Comparison of ENCODE assay signal across 27 mouse cellular contexts in the genomic region with DNA sequence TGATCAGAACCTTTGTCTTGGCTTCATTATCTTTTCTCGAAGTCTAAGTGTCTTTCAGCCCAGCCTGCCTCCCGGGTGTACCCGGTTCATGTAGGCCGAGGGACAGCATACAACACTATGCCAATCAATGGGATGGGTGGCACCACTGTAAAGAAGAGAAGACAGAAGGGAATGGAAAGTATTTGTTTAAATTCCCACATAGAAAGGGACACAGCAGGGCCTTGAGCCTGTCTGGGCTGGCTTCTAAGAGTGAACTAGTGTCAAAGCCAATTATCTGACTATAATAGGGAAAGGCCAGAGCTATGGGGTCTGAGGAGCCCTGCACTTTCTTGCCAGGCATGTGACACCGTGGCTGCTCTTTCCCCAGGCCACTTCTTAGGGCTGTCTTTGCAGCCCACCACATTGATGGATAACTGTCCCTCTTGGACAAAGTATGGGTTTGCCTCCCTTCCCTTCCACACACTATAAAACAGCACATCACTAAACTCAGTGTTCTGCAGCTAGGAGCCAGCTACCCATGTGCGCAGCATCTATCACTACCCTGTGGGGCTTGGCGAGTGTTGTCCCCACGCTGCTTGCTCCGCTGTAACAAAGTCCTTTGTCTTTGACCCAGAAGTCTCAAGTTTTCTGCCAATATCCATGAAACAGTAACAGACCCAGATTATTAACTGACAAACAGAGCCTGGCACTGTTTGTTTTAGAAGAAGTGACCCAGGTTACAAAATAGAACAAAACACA. TPM values are rescaled to one million over a fixed set of nuclear protein-coding genes. Genes with fewer than 3 reads are reported as not detected.
DNase-seq lines count a peak whose midpoint lies in the region; ATAC-seq and TF ChIP-seq lines count a peak whose summit lies in the region.
"Had no signal": no experiment of that assay in that cellular context is flagged by ENCODE, and none has a peak within 500 bp of the region (broad histone marks: within the 10 kb centered on the region; RNA-seq: fewer than 3 reads in every experiment).

No protein-coding gene starts in this region.

- TF ChIP-seq EP300 in liver, postnatal 0 days (IDR thresholded peaks at IDR 0.05; ENCODE audit: low read depth): no peak

- intact Hi-C loops in gastrocnemius, adult 2 months (cut with DNase I): loop anchor here (5.0 kb wide), 1 partner anchor 67 kb away; a partner anchor contains a TSS

- 76% methylated on average over 9 of the region's 9 CpGs for WGBS in liver, postnatal 0 days (ENCODE audit: insufficient replicate concordance)

- H3K4me3 ChIP-seq in liver, postnatal 0 days (ENCODE audit: low read depth, low read length): no peak overlapping the region
- H3K4me3 ChIP-seq in gastrocnemius, adult 2 months: no peak overlapping the region
- H3K4me3 ChIP-seq: erythroblast, embryonic 14.5 days; liver, embryonic 15.5 days; lung, embryonic 15.5 days; midbrain, embryonic 10.5 days; myocyte; neural tube, embryonic 12.5 days; stomach, embryonic 15.5 days had no signal

- no peak for TF ChIP-seq CTCF in liver, postnatal 0 days (IDR thresholded peaks at IDR 0.05; ENCODE audit: low read depth)
- no peak for TF ChIP-seq CTCF in gastrocnemius, adult 2 months (IDR thresholded peaks at IDR 0.05)

- H3K36me3 ChIP-seq in liver, postnatal 0 days (replicated peaks; ENCODE audit: insufficient read depth, low read length): no peaks in the 10 kb centered on the region
- H3K36me3 ChIP-seq: liver, embryonic 15.5 days; lung, embryonic 15.5 days; midbrain, embryonic 10.5 days; neural tube, embryonic 12.5 days; stomach, embryonic 15.5 days had no signal

- H3K27ac ChIP-seq in liver, postnatal 0 days (ENCODE audit: low read depth): peak overlapping the region; percentile 13; the same call in 1 of the 2 replicates
- no peak overlapping the region for H3K27ac ChIP-seq in gastrocnemius, adult 2 months
- H3K27ac ChIP-seq: hindbrain, embryonic 14.5 days; liver, embryonic 15.5 days; lung, embryonic 15.5 days; midbrain, embryonic 10.5 days; neural tube, embryonic 12.5 days; stomach, embryonic 15.5 days had no signal

- no peaks in the 10 kb centered on the region for H3K9me3 ChIP-seq in liver, postnatal 0 days (ENCODE audit: low read length)
- H3K9me3 ChIP-seq: liver, embryonic 15.5 days; lung, embryonic 15.5 days; midbrain, embryonic 10.5 days; neural tube, embryonic 12.5 days; stomach, embryonic 15.5 days had no signal

- H3K4me1 ChIP-seq in liver, postnatal 0 days (ENCODE audit: insufficient read depth): no peaks in the 10 kb centered on the region
- H3K4me1 ChIP-seq: liver, embryonic 15.5 days; lung, embryonic 15.5 days; neural tube, embryonic 12.5 days; stomach, embryonic 15.5 days had no signal

- ATAC-seq in liver, postnatal 0 days: peak; percentile 71
- ATAC-seq: forebrain, embryonic 16.5 days; intestine, postnatal 0 days; midbrain, embryonic 16.5 days had no signal

- H3K4me2 ChIP-seq in liver, postnatal 0 days (ENCODE audit: low read depth, low read length): no peak overlapping the region
- H3K4me2 ChIP-seq: heart, embryonic 11.5 days; hindbrain, embryonic 14.5 days; liver, embryonic 15.5 days; lung, embryonic 15.5 days; neural tube, embryonic 12.5 days; stomach, embryonic 15.5 days had no signal

- H3K9ac ChIP-seq in liver, postnatal 0 days (replicated peaks): no peak overlapping the region
- H3K9ac ChIP-seq: hindbrain, embryonic 14.5 days; liver, embryonic 15.5 days; lung, embryonic 15.5 days; neural tube, embryonic 12.5 days; stomach, embryonic 15.5 days had no signal

- peak; percentile 53 for DNase-seq in kidney, adult 11 months
- no peak for DNase-seq in kidney, postnatal 4 days
- no peak for DNase-seq in liver, postnatal 0 days
- DNase-seq in liver: no peak
- peak; percentile 84 for DNase-seq in kidney, adult 9 months
- DNase-seq in kidney, postnatal 36 days: peak; percentile 54 to 57
- no peak for DNase-seq in gastrocnemius, adult 2 months
- DNase-seq: adrenal gland, postnatal 25 days; cerebellum, adult 18-20 months; cerebellum, postnatal 10 days; gastrocnemius, postnatal 14 days; heart, adult 18-20 months; heart, postnatal 4 days; layer of hippocampus, postnatal 36 days; left cerebral cortex, postnatal 4 days had no signal

- no peaks in the 10 kb centered on the region for H3K27me3 ChIP-seq in liver, postnatal 0 days (ENCODE audit: insufficient read depth, low read length)
- H3K27me3 ChIP-seq: liver, embryonic 15.5 days; lung, embryonic 15.5 days; neural tube, embryonic 12.5 days; stomach, embryonic 15.5 days had no signal

RNA-seq across cellular contexts. Expression of a gene that starts 24.8 kb away (rescaled TPM):
- 171 and 178 TPM in 2 replicates for polyA plus RNA-seq in liver, postnatal 0 days (2015; fragmentation: Nextera tagmentation; extraction: Ambion mirVana)
- 10 to 100 TPM; 27.9 to 37.7 TPM for total RNA-seq in gastrocnemius, adult 2 months (2021)

RNA-seq across cellular contexts. Expression of a gene that starts 45.8 kb away (rescaled TPM):
- polyA plus RNA-seq in liver, postnatal 0 days (2015; fragmentation: Nextera tagmentation; extraction: Ambion mirVana): 539 and 549 TPM in 2 replicates
- total RNA-seq in gastrocnemius, adult 2 months (2021): 100 to 1,000 TPM; 312 to 382 TPM

Comparison
In these comparisons a context has a peak if more than half of its experiments do, and no peak if none do; other contexts are left out.
1. DNase-seq: peak in kidney, adult 11 months (single experiment), kidney, adult 9 months (single experiment) and kidney, postnatal 36 days (2 of 2); none in kidney, postnatal 4 days (0 of 2), liver, postnatal 0 days (single experiment), liver (single experiment) and gastrocnemius, adult 2 months (single experiment).